Mouse (Mus musculus): ENCODE results near the gene Slc7a6.
"Not testable (repeated sequence)": the region's sequence is repeated elsewhere in the genome, so short reads cannot be mapped to it uniquely, and the experiment has no call there.

The Slc7a6 gene

DNA sequence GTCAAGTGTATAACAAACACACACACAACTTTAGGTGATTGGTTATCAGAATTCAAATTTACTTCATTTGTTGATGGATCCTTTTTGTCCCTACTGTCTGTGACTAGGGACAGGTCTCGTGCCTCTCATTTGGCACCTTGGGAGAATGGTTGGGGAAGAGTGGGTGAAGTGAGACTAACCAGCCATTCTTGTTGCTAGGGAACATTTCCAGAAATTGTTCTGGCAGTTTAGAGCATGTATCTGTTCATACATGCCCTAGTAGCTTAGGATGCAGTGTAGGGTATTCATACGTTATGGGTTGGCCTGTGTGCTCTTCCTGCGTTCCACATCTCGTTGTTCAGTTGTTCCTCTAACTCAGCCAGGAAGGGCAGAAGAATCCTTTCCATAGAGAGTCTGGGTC, 20.5 kb downstream of the Slc7a6 start:
- no peak for DNase-seq

DNA sequence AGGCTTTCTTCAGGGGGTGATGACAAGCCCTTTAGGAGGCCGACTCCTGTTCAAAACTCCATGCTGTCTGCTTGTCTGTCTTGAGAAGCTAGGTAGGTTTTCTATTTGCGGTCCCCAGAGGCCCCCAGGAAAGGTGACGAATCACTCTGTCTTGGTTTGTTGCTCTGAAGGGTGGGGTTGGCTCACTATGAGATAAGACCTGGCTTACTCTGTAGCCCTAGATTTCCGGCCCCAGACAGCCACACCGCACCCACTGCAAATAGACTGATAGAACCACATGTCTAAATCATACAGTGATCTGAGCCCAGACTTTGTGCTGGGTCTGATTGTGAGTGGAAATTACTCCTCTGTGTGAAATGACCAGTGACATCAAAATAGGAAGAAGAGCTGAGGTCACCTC, 23.0 kb downstream of the Slc7a6 start:
- DNase-seq, result no peak

DNA sequence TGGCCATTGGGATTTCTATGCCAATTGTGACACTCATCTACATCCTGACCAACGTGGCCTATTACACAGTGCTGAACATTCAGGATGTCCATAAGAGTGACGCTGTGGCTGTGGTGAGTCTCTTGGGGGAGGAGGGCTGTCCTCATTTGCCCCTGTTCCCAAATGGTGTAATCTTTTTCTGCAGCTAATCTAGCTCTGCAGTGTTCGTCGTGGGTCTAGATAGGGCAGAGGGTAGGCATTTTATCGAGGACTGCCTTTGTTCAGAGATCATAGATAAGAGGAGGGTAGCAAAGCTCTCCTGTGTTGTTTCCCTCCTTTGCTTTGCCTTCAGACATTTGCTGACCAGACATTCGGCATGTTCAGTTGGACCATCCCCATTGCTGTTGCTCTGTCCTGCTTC, 24.5 kb downstream of the Slc7a6 start:
- no peak for DNase-seq

DNA sequence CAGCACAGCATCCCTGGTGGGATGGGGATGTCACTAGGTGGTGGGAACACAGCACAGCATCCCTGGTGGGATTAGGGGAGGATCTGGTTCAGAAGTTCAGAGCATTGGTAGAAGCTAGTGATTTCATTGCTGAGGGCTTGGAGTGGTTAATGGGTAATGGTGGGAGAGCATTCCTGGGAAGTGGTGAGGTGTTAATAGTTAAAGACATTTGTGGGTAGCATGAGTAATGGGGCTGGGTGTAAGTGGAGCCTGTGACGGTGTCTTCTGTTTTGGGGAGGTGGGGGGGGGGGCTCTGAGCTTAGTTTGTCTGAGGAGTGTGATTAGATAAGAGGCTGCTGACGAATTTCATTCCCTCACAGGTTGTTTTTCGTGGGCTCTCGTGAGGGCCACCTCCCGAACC, 25.4 kb downstream of the Slc7a6 start:
- DNase-seq, result no peak

DNA sequence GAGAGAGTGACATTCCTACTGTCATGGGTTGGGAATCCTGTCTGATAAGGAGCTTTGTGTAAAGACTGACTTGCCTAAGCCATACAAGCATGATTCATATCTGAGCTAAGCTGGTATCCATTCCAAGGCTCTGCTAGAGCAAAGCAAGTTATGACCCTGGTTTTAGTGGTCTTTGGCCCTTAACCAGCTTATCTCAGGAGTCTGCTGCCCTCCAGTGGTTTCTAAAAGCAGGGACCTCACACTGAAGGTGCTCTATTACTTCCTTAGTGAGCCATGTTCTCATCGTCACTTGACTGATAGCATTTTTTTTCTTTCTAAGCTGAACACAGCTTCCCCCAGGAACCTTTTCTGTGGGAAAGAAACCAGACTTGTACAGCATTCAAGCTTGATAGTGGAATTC, 30.1 kb downstream of the Slc7a6 start:
- DNase-seq, result peak in 1 of 2 experiments; percentile 20

DNA sequence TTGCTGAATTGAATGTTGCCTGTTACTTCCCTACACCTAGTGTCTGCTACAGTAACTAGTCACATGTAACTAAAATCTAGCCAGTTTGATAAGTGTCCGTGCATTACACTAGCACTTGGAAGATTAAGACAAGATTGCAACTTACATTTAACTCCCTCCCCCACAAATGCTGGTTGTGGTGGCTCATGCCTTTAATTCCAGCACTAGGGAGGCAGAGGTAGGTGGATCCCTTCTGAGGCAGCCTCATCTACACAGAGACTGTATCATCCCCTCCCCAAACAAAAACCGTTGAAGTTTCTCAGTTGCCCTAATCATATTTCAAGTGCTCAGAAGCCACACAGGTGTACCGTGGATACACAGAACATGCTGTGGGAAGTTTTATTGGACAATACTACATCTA, 30.9 kb downstream of the Slc7a6 start:
- DNase-seq, result not testable (repeated sequence)

DNA sequence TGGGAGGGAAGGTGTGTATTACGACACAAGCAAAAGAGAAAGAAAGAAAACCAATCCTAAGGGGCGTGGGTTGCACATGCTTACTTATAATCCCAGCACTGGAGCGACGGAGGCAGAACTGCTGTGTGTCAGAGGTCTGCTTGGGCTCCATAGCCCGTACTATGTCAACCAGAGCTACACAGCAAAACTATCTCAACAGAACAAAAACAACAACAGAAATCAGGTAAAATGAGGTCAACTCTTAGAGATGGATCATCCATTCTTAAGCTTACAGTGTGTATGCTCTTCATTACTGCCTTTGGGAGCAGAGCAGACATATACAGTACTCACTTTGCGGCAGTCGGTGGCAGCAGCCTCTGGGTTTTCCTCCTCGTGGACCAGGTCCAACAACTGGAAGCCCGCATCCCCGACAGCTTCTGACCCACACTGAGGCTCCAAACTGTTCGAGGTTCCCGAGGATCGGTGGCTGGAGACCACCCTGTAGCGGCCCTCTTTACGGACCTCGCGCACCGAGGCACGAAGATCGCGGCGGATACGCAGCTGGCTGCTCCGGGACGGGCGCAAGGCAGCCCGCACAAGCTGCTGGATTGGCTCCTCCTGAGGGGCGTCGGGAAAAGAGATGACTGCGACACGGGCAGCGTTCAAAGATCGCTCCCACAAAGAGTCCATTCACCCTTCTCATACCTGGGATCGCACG, 41.5 kb downstream of the Slc7a6 start:
- DNase-seq, result no peak

DNA sequence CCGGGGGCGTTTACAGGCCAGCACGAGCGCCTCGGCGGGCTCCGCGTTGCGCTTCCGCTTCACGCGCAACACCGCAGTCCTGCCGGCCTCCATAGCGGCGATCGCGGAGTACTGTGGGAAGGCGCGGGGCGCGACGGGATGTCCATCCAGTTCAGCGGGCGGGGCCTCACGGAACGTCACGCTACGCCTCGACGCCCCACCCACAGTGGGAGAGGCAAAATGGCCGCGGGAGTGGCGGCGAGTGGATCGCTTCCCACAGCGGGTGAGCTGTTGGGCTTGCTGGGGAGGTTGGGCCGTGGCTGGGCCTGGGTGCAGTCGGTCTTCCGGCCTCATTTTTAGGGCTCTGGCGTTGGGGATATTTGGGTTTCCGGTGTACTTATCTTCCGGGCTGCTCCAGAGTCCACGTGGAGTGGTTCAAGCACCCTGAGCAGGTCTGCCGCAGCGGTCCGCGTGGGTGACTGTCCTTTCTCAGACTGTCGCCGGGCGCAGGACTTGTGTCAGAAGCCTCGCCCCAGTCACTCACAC, 42.2 kb downstream of the Slc7a6 start, which contains the start of the genes Slc7a6os and Prmt7:
Gene Slc7a6os (minus strand): TSS at position 115 of the 525 bp plus-strand sequence.
Gene Prmt7 (plus strand): TSS at position 116 of the 525 bp plus-strand sequence.
- DNase-seq, result peak; percentile 89 to 95

DNA sequence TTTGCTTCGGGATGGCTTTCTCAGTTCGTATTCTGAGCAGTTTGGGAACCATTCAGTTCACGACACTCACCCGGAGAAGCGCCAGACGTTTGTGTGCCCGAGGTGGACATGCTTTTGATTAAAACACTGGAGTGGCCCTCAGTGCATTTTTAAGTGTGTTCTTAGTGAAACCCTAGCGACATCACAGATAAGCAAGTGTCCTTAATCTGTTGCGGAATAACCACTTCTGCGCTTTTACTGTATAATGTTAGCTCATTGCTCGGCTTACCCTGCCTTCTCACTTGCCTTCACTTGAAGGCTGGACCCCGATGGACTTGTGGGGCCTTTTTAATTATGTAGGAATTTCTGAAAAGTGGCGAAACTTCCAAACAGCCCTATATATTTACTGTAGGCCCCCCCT, 42.8 kb downstream of the Slc7a6 start:
- DNase-seq, result no peak

DNA sequence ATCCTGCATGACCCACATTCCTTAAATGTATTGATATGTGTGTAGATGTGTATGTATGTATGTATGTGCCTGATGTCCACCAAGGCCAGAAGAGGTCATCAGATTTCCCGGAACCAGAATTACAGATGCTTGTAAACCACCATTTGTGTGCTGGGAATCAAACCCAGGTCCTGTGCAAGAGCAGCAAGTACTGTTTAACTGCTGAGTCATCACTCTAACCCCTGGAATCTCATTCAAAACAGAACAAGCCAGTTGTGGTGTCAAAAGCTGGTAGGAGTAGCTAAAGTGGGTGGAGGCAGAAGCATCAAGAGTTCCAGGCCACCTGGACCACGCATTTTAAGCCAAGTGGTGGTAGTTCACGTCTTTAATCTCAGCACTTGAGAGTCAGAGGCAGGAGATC, 45.3 kb downstream of the Slc7a6 start:
- DNase-seq, result no peak

DNA sequence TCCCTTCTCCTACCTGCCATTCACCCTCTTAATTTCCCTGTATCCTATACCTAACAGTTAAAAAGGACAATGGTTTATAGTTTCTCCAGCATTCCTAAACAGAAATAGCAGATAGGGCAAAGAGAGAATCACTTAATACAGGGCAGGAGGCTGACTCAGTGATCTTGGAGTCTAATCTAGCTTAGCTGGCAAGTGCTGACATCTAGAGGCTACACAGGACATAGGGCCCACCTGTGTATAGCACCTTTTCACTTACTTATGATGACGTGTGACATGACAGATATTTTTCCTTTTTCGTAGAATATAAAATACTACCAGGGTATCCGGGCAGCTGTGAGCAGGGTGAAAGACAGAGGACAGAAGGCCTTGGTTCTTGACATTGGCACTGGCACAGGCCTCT, 51.0 kb downstream of the Slc7a6 start:
- DNase-seq, result no peak

DNA sequence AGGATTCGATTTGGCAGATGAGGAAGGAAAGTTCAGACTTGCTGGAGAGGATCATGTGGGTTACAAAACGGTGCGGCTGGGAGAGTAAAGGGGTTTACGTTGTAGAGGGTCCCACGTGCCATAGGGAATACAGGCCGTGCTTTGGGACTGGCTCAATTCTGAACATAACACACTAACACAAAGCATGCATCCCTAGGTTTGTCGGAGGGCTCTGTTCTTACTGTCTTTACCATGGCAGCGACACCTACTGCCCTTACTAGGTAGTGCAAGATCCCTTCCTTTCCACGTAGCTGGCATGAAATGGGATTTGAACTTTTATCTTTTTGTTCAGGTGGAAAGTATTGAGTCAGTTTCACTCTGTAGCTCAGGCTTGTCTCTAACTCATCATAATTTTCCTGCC, 57.9 kb downstream of the Slc7a6 start:
- DNase-seq, result peak in 1 of 2 experiments; percentile 54

DNA sequence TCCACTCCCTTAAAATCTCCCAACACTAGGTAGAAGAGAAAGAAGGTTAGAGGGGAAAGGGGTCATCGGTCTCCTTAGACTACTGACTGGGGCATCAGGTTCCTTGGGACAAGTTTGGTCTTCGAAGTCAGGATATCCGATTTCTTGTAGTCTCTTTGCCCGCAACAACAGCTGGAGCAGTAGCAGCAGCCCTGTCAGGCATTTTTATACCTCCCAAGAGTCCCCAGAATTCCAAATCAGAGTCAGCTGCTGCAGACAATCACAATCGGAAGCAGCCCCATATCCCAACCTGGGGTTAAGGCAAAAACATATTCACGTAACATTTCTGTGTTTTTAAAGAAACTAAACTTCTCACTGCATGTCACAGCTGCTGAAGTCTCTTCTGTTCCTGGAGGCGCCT, 62.9 kb downstream of the Slc7a6 start:
- DNase-seq, result no peak

DNA sequence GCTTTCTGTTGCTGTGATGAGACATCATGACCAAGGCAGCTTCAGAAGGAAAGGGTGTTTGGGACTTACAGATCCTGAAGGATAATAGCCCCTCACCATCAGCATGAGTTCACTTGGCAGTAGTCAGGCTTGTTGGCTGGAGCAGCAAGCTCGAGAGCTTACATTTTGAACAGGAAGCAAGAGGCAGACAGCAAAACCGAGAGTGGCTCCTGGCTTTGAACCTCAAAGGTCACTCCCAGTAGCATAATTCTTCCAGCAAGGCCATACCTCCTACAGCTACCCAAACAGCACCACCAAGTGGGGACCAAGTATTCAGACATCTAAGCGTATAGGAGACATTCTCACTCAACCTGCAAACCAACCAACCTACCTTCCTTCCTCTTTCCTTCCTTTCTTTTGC, 64.1 kb downstream of the Slc7a6 start:
- DNase-seq, result no peak

DNA sequence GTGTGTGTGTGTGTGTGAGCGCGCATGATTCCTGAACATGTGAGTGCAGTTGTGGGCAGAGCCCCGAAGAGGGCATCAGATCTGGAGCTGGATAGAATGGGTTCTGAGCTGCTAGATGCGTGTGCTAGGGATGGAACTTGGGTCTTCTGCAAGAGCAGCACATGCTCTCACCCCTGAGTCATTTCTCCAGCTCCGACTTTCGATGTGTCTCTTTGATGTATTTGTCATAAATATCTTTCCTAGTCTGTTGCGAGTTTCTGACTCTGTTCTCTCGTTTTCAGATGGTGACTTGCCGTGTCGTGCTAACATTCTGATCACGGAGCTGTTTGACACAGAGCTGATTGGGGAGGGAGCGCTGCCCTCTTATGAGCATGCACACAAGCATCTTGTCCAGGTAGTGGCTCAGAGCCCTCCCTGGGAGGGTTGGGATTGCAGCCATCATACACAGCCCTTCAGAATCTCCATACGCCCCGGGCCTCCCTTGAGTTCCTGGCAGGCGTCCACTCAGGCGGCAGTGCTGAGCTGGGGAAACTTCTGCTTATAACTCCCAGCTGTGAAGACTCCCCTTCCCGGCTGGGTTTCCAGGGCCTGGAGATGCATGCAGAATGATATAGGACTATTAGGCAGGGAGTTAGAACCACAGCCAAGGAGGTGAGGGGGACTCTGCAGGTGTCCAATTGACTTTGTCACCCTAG, 66.1 kb downstream of the Slc7a6 start:
- DNase-seq, result no peak

DNA sequence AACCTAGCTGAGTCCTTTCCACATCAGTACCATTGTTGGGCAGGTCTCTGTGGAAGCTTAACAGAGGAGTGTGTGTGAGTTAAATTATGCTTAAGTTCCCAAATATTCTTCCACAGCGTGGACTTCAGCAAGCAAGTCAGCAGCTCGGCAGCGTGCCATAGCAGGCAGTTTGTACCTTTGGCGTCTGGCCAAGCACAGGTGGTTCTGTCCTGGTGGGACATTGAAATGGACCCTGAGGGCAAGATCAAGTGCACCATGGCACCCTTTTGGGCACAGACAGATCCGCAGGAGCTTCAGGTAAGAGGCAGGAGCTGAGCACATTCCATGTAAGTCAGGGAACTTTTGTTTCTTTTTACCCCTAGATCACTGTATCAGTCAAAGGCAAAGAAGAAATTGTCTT, 68.4 kb downstream of the Slc7a6 start:
- no peak for DNase-seq

Measured in spleen, adult 18-20 months (tissue).